Mouse (Mus musculus) left cerebral cortex, postnatal 25 days (tissue): ENCODE results near the gene Armh2. TPM values are rescaled to one million over a fixed set of nuclear protein-coding genes. Genes with fewer than 3 reads are reported as not detected.

Experiments
- total RNA-seq, 2 experiments: library from RNA; stranded (reverse); gene quantifications; 2 replicates each; pipeline ENCODE4 v1.2.3; 2021

Gene Armh2
- total RNA-seq, 2 experiments from 2014 or later: not detected

Other genes starting within 250 kb of the Armh2 start
- 10 to 100 TPM; 65.7 to 68.9 TPM for gene Ripor2, start 159.0 kb upstream of the Armh2 start, total RNA-seq
- 1 to 10 TPM; 3.4 to 4.6 TPM for gene Gmnn, start 20.7 kb downstream of the Armh2 start, total RNA-seq
- 100 to 1,000 TPM; 165 to 182 TPM for gene BC005537, start 60.4 kb downstream of the Armh2 start, total RNA-seq
- gene Acot13, start 90.3 kb downstream of the Armh2 start, total RNA-seq: 10 to 100 TPM; 72.3 to 79.9 TPM
- 10 to 100 TPM; 17.9 to 20.8 TPM for gene Tdp2, start 90.4 kb downstream of the Armh2 start, total RNA-seq
- gene D130043K22Rik, start 103.9 kb downstream of the Armh2 start, total RNA-seq: 10 to 100 TPM; 29.0 to 30.8 TPM
- gene Aldh5a1, start 196.4 kb downstream of the Armh2 start, total RNA-seq: 10 to 100 TPM; 54.2 to 58.7 TPM
- 10 to 100 TPM; 15.4 to 17.9 TPM for gene Gpld1, start 201.9 kb downstream of the Armh2 start, total RNA-seq